Mouse (Mus musculus) forebrain, embryonic 16.5 days (tissue): ENCODE data around the gene Mrps27. TPM values are rescaled to one million over a fixed set of nuclear protein-coding genes. Genes with fewer than 3 reads are reported as not detected.
"Not testable (repeated sequence)": the region's sequence is repeated elsewhere in the genome, so short reads cannot be mapped to it uniquely, and the experiment has no call there.

Experiments used
- ATAC-seq: fragments of 200-750 bp; cut with Nextera tagmentation; 2 replicates; pipeline ENCODE4 v1.8.0; 2017; ENCODE audit warnings: mild to moderate bottlenecking, moderate library complexity
- H3K27ac ChIP-seq: fragments of 300-500 bp; sonication (generic); 2 replicates; pipeline ENCODE4 v1.5.1; 2014; ENCODE audit warnings: low read length, control low read depth
- H3K27me3 ChIP-seq: fragments of 300-500 bp; sonication (generic); replicated peaks from 2 replicates; pipeline ENCODE4 v1.6.1; 2014; ENCODE audit warnings: low read length; ENCODE audit not compliant: control insufficient read depth, insufficient read depth
- H3K36me3 ChIP-seq: fragments of 300-500 bp; sonication (generic); 2 replicates; pipeline ENCODE4 v1.6.1; 2014; ENCODE audit not compliant: control insufficient read depth, insufficient read depth
- H3K4me1 ChIP-seq: fragments of 300-500 bp; sonication (generic); replicated peaks from 2 replicates; pipeline ENCODE4 v1.6.1; 2014; ENCODE audit warnings: low read length; ENCODE audit not compliant: control insufficient read depth, insufficient read depth
- H3K4me2 ChIP-seq: fragments of 300-500 bp; sonication (generic); 2 replicates; pipeline ENCODE4 v1.6.1; 2014; ENCODE audit warnings: mild to moderate bottlenecking, low read length, control low read depth
- H3K4me3 ChIP-seq: fragments of 300-500 bp; sonication (generic); replicated peaks from 2 replicates; pipeline ENCODE4 v1.5.1; 2014; ENCODE audit warnings: mild to moderate bottlenecking, low read length, control low read depth
- H3K9ac ChIP-seq: fragments of 300-500 bp; sonication (generic); replicated peaks from 2 replicates; pipeline ENCODE4 v1.6.1; 2014; ENCODE audit warnings: low read depth, low read length, control low read depth
- H3K9me3 ChIP-seq: fragments of 300-500 bp; sonication (generic); 2 replicates; pipeline ENCODE4 v1.6.1; 2016; ENCODE audit warnings: low read length; ENCODE audit not compliant: control insufficient read depth
- WGBS: fragments of 180-500 bp; shearing (Covaris S2); extraction: QIAGEN DNeasy Blood & Tissue Kit; methylation state at CpG from one replicate; pipeline ENCODE4 v1.1.7; 2014; 5-methylcytosine and 5-hydroxymethylcytosine counted together
- polyA plus RNA-seq: library from polyadenylated mRNA; unstranded; fragments of >200 nt; fragmentation: Nextera tagmentation; extraction: Ambion mirVana; gene quantifications from 2 replicates; pipeline ENCODE4 v1.2.1, GENCODE M21; 2015

The Mrps27 gene
- polyA plus RNA-seq, 1 experiment from 2014 or later, result 49.1 TPM

GRCm38 (mm10) chr13:99314657-99315181 lies 29.9 kb upstream of the Mrps27 start:
- H3K4me2 ChIP-seq, result no peak overlapping the region
- H3K9ac ChIP-seq, result no peak overlapping the region
- H3K4me3 ChIP-seq, result no peak overlapping the region
- H3K27me3 ChIP-seq, result no peaks in the 10 kb centered on the region
- H3K9me3 ChIP-seq, result no peaks in the 10 kb centered on the region
- H3K36me3 ChIP-seq, result peaks cover 2% of the 10 kb centered on the region; the same call in 1 of the 2 replicates
- no peak overlapping the region for H3K27ac ChIP-seq
- no peaks in the 10 kb centered on the region for H3K4me1 ChIP-seq
- WGBS, result 87% methylated on average over 15 of the region's 15 CpGs
- no peak for ATAC-seq

GRCm38 (mm10) chr13:99316366-99316765 lies 28.2 kb upstream of the Mrps27 start:
- Histone ChIP-seq H3K9me3 (no peaks in the 10 kb centered on the region), H3K4me2 (no peak overlapping the region), H3K27ac (no peak overlapping the region), H3K27me3 (no peaks in the 10 kb centered on the region), H3K4me1 (no peaks in the 10 kb centered on the region), H3K9ac (no peak overlapping the region), H3K4me3 (no peak overlapping the region), H3K36me3 (peaks cover 13% of the 10 kb centered on the region)
- 87% methylated on average over 6 of the region's 6 CpGs for WGBS
- ATAC-seq, result no peak

GRCm38 (mm10) chr13:99317058-99317457 lies 27.5 kb upstream of the Mrps27 start:
- H3K4me3 ChIP-seq, result no peak overlapping the region
- H3K36me3 ChIP-seq, result peaks cover 13% of the 10 kb centered on the region
- ATAC-seq, result peak; percentile 43; the same call in 1 of the 2 replicates
- H3K27me3 ChIP-seq, result no peaks in the 10 kb centered on the region
- no peak overlapping the region for H3K9ac ChIP-seq
- H3K4me2 ChIP-seq, result no peak overlapping the region
- H3K27ac ChIP-seq, result no peak overlapping the region
- WGBS, result 55% methylated on average over 4 of the region's 4 CpGs
- no peaks in the 10 kb centered on the region for H3K9me3 ChIP-seq
- no peaks in the 10 kb centered on the region for H3K4me1 ChIP-seq

- 94% methylated on average over 7 of the region's 7 CpGs for WGBS
- no peaks in the 10 kb centered on the region for H3K27me3 ChIP-seq
- H3K4me1 ChIP-seq, result no peaks in the 10 kb centered on the region
- no peak overlapping the region for H3K27ac ChIP-seq
- H3K9ac ChIP-seq, result no peak overlapping the region
- peaks cover 22% of the 10 kb centered on the region for H3K36me3 ChIP-seq
- no peaks in the 10 kb centered on the region for H3K9me3 ChIP-seq
- ATAC-seq, result no peak
- H3K4me2 ChIP-seq, result no peak overlapping the region
- H3K4me3 ChIP-seq, result no peak overlapping the region
These were observed 24.1 kb upstream of the Mrps27 start for GRCm38 (mm10) chr13:99320453-99320852.

- ATAC-seq, H3K4me2 ChIP-seq, H3K27ac ChIP-seq, H3K4me1 ChIP-seq, H3K27me3 ChIP-seq, H3K4me3 ChIP-seq, H3K9me3 ChIP-seq, H3K9ac ChIP-seq: not testable (repeated sequence)
- 95% methylated on average over 11 of the region's 13 CpGs for WGBS
- peaks cover 25% of the 10 kb centered on the region for H3K36me3 ChIP-seq
These were observed 21.7 kb upstream of the Mrps27 start for GRCm38 (mm10) chr13:99322915-99323314.

GRCm38 (mm10) chr13:99323632-99324336 lies 20.8 kb upstream of the Mrps27 start:
- peaks cover 29% of the 10 kb centered on the region for H3K36me3 ChIP-seq
- no peaks in the 10 kb centered on the region for H3K4me1 ChIP-seq
- ATAC-seq, result no peak
- no peak overlapping the region for H3K9ac ChIP-seq
- H3K4me3 ChIP-seq, result no peak overlapping the region
- H3K4me2 ChIP-seq, result no peak overlapping the region
- H3K27ac ChIP-seq, result no peak overlapping the region
- no peaks in the 10 kb centered on the region for H3K27me3 ChIP-seq
- 85% methylated on average over 7 of the region's 7 CpGs for WGBS
- no peaks in the 10 kb centered on the region for H3K9me3 ChIP-seq

- peaks cover 30% of the 10 kb centered on the region for H3K36me3 ChIP-seq
- not testable (repeated sequence) for H3K27me3 ChIP-seq, H3K27ac ChIP-seq, H3K4me1 ChIP-seq, ATAC-seq, H3K9me3 ChIP-seq, H3K4me2 ChIP-seq, H3K9ac ChIP-seq, H3K4me3 ChIP-seq
- 93% methylated on average over 8 of the region's 8 CpGs for WGBS
These were observed 20.3 kb upstream of the Mrps27 start for GRCm38 (mm10) chr13:99324337-99324685.

- H3K27ac ChIP-seq, result no peak overlapping the region
- no peak overlapping the region for H3K4me2 ChIP-seq
- no peaks in the 10 kb centered on the region for H3K27me3 ChIP-seq
- H3K4me1 ChIP-seq, result no peaks in the 10 kb centered on the region
- H3K9me3 ChIP-seq, result no peaks in the 10 kb centered on the region
- no peak overlapping the region for H3K9ac ChIP-seq
- H3K4me3 ChIP-seq, result no peak overlapping the region
- no peak for ATAC-seq
- H3K36me3 ChIP-seq, result peaks cover 37% of the 10 kb centered on the region
- 70% methylated on average over 4 of the region's 4 CpGs for WGBS
These were observed 13.3 kb upstream of the Mrps27 start for GRCm38 (mm10) chr13:99331255-99331654.

GRCm38 (mm10) chr13:99337510-99337909 lies 7.1 kb upstream of the Mrps27 start:
- peaks cover 45% of the 10 kb centered on the region for H3K36me3 ChIP-seq
- WGBS, result 93% methylated on average over 6 of the region's 6 CpGs
- ATAC-seq, result no peak

More at GRCm38 (mm10) chr13:99337510-99337909, 7.1 kb upstream of the Mrps27 start:
- Histone ChIP-seq H3K27me3 (no peaks in the 10 kb centered on the region), H3K4me3 (no peak overlapping the region), H3K9ac (no peak overlapping the region), H3K27ac (no peak overlapping the region), H3K4me1 (no peaks in the 10 kb centered on the region), H3K9me3 (no peaks in the 10 kb centered on the region), H3K4me2 (no peak overlapping the region)
